Mouse (Mus musculus) embryonic facial prominence, embryonic 10.5 days (tissue): ENCODE data around the gene Ccdc71l. TPM values are rescaled to one million over a fixed set of nuclear protein-coding genes. Genes with fewer than 3 reads are reported as not detected.

Experiments used
- DNase-seq: peaks from one replicate; pipeline ENCODE4 v3.0.0-alpha.2; 2017; ENCODE audit warnings: low spot score
- H3K27ac ChIP-seq: fragments of 300-500 bp; sonication (generic); replicated peaks from 2 replicates; pipeline ENCODE4 v1.5.1; 2016; ENCODE audit warnings: mild to moderate bottlenecking
- H3K27me3 ChIP-seq: fragments of 300-500 bp; sonication (generic); replicated peaks from 2 replicates; pipeline ENCODE4 v1.6.1; 2016; ENCODE audit warnings: low read depth, mild to moderate bottlenecking; ENCODE audit not compliant: poor library complexity, severe bottlenecking
- H3K36me3 ChIP-seq: fragments of 300-500 bp; sonication (generic); replicated peaks from 2 replicates; pipeline ENCODE4 v1.6.1; 2016; ENCODE audit warnings: mild to moderate bottlenecking, moderate library complexity
- H3K4me1 ChIP-seq: fragments of 300-500 bp; sonication (generic); 2 replicates; pipeline ENCODE4 v1.6.1; 2016
- H3K4me3 ChIP-seq: fragments of 300-500 bp; sonication (generic); 2 replicates; pipeline ENCODE4 v1.5.1; 2016; ENCODE audit warnings: mild to moderate bottlenecking, moderate library complexity
- H3K9me3 ChIP-seq: fragments of 300-500 bp; sonication (generic); 2 replicates; pipeline ENCODE4 v1.6.1; 2016; ENCODE audit warnings: mild to moderate bottlenecking
- WGBS: fragments of 180-500 bp; shearing (Covaris S2); methylation state at CpG from one replicate; pipeline ENCODE4 v1.1.7; 2016; 5-methylcytosine and 5-hydroxymethylcytosine counted together
- polyA plus RNA-seq: library from polyadenylated mRNA; unstranded; fragments of >200 nt; fragmentation: Nextera tagmentation; extraction: Ambion mirVana; gene quantifications from 2 replicates; pipeline ENCODE4 v1.2.1, GENCODE M21; 2016

The Ccdc71l gene
- 2.9 and 3.0 TPM in 2 replicates for polyA plus RNA-seq

DNA sequence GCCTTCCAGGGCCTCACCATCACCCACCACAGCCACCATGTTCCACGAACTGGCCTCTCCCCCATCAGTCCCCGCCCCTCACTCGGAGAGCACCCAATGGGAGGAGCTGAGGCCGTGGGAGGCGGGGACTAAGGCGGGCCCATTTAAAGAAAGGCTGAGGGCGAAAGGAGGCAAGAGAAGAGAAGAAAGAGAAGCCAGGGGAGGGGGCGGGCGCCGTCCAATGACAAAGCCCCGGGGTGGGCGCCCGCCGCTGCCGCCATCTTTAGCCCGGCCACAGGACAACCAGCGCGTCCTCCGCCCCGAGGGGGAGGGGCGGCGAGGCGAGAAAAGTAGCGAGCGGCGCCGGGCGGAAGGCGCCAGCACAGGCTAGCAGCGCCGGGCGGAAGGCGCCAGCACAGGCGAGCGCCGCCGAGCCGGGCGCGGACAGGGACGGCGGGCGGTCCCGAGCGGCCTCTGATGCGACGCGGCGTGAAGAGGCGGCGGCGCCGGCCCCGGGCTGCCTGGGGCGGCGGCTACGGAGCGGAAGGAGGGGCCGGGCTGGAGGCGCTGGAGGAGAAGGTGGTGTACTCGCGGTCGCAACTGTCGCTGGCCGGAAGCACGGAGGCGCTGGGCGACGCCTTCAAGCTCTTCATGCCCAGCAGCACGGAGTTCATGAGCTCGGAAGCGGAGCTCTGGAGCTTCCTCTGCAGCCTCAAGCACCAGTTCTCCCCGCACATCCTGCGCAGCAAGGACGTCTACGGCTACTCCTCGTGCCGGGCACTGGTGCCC, at the start of gene Ccdc71l:
Gene Ccdc71l (plus strand): TSS at position 177 of the 768 bp plus-strand sequence.
- H3K4me3 ChIP-seq, result peak within 1 kb of the TSS; percentile 84
- under 1% methylated on average over 78 of the region's 78 CpGs for WGBS
- H3K4me1 ChIP-seq, result peaks cover 12% of the 10 kb centered on the region
- DNase-seq, result peak; percentile 92
- H3K36me3 ChIP-seq, result peaks cover 8% of the 10 kb centered on the region; the same call in 1 of the 2 replicates
- peak within 1 kb of the TSS; percentile 98 for H3K27ac ChIP-seq
- no peaks in the 10 kb centered on the region for H3K27me3 ChIP-seq
- no peaks in the 10 kb centered on the region for H3K9me3 ChIP-seq

DNA sequence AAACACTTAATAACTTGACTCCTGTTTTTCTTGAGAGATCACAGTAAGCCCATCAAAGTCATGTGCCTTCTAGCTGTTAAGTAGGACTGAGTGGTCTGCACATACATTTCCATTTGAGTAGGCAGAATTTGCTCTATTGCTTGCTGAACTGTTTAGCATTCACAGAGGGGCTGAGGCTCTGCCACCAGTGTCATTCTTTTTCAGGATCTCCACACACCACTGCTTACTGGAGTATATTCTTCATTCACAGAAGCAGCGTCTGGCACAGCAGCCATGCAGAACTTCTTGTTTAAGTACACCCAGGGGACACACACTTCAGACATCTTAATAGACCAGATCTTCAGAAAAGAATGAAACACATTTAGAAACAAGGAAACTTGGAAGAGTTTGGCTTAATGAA, 39.4 kb upstream of the Ccdc71l start:
- Histone ChIP-seq H3K4me3 (no peak overlapping the region), H3K27me3 (no peaks in the 10 kb centered on the region), H3K36me3 (no peaks in the 10 kb centered on the region), H3K4me1 (no peaks in the 10 kb centered on the region), H3K9me3 (no peaks in the 10 kb centered on the region), H3K27ac (no peak overlapping the region)
- 60% methylated on average over 1 of the region's 1 CpGs for WGBS
- no peak for DNase-seq

DNA sequence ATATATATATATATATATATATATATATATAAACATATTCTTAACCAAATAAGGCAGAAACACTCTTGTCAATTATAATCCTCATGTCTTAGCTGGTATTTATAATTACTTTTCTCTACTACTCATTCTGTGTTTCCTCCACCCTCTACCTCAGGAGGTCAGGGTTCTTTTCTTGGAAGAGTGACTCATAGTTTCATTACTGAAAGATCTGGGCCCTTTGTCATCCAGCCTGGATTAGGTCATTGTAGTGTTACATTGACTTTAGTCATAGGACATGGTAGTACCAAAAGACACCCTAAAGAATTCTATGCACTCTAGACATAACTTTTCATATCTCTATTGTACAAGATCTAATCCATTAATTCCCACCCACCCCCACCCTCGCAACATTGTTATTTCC, 35.0 kb upstream of the Ccdc71l start:
- Histone ChIP-seq H3K27ac (no peak overlapping the region), H3K36me3 (no peaks in the 10 kb centered on the region), H3K9me3 (no peaks in the 10 kb centered on the region), H3K27me3 (no peaks in the 10 kb centered on the region), H3K4me3 (no peak overlapping the region), H3K4me1 (no peaks in the 10 kb centered on the region)
- no peak for DNase-seq
- WGBS, result 84% methylated on average over 1 of the region's 1 CpGs

DNA sequence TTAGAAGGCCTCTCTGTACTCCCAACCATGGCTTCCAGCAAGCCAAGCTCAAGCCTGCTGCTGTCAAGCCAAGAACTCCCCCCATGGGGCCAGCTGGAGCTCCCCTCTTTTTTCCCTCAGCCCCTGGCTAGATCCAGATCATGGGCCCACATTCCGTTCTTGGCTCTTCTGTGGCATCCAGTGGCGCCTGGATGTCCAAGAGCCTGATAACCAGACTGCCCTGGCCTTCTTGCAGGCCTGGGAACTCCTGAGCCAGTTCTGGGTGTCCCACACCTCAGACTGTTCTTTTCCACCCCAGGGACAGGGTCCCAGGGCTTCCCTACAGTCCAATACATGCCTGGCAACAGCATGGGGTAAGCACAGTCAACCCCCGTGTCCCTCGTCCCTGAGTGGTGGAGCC, 32.4 kb upstream of the Ccdc71l start:
- WGBS, result 87% methylated on average over 4 of the region's 4 CpGs
- no peak overlapping the region for H3K27ac ChIP-seq
- no peaks in the 10 kb centered on the region for H3K9me3 ChIP-seq
- H3K27me3 ChIP-seq, result no peaks in the 10 kb centered on the region
- no peaks in the 10 kb centered on the region for H3K4me1 ChIP-seq
- H3K36me3 ChIP-seq, result no peaks in the 10 kb centered on the region
- DNase-seq, result no peak
- no peak overlapping the region for H3K4me3 ChIP-seq

DNA sequence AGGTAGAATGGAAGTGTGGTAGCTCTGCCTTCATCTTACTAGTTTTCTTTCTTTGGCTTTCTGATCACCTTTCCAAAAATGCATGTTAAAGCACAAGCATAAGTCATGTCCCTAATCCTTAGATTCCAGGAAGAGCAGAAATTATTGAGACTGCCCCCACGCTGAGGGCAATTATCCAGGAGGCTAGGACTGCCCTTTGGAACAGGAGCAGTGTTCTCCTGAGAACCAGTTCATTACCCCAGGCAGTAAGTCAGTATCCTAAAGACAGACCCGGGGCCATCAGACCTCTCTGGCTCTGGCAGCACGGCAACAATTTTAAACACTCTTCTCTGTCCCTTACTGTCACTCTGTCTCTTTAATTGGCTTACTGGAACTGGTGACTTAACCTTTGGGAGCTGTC, 30.0 kb upstream of the Ccdc71l start:
- Histone ChIP-seq H3K36me3 (no peaks in the 10 kb centered on the region), H3K27ac (no peak overlapping the region), H3K27me3 (no peaks in the 10 kb centered on the region), H3K4me1 (no peaks in the 10 kb centered on the region), H3K4me3 (no peak overlapping the region), H3K9me3 (no peaks in the 10 kb centered on the region)
- WGBS, result 70% methylated on average over 3 of the region's 3 CpGs
- no peak for DNase-seq

DNA sequence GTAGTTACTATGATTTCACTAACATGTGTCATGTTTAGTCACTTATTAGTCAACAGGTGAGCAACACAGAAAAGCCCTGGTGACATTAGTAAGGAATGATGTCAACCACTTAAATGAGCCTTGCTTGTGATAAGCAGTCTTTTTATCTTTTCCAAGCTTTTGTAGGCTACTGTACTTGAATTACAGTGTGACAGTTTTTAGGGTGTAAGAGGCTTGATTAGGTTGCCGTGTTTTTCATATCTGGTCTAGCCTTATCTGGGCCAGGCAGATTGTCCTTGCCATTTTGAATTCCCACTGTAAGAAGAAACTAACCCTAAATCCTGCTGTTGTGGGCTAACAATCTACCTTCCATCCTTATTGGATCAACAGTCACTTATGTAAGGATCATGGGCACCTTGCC, 26.6 kb upstream of the Ccdc71l start:
- Histone ChIP-seq H3K4me1 (no peaks in the 10 kb centered on the region), H3K36me3 (no peaks in the 10 kb centered on the region), H3K27ac (no peak overlapping the region), H3K4me3 (no peak overlapping the region), H3K9me3 (peaks cover 4% of the 10 kb centered on the region; the same call in 1 of the 2 replicates), H3K27me3 (no peaks in the 10 kb centered on the region)
- 90% methylated on average over 1 of the region's 1 CpGs for WGBS
- DNase-seq, result no peak

DNA sequence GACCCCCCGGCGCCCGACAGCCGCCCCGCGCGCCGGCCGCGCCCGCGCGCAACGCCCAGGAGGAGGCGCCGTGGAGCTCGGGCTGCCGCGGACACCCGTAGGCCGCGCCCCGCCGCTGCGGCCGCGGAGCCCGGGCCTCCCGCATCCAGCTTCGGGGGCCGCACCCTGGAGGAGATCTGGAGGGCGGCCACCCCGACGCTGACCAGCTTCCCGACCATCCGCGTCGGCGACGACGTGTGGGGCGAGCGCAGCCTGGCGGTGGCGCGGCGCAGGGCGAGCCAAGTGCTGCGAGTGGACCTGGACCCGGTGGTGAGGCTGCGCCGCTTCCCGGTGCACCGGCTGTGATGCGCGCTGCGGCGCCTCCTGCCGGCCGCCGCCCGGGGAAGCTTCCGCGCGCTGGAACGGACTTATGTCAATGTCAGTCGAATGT, 807 bp downstream of the Ccdc71l start:
- peaks cover 12% of the 10 kb centered on the region for H3K4me1 ChIP-seq
- no peaks in the 10 kb centered on the region for H3K27me3 ChIP-seq
- H3K36me3 ChIP-seq, result peaks cover 8% of the 10 kb centered on the region; the same call in 1 of the 2 replicates
- peak overlapping the region; percentile 98 for H3K27ac ChIP-seq
- H3K9me3 ChIP-seq, result no peaks in the 10 kb centered on the region
- peak overlapping the region; percentile 84 for H3K4me3 ChIP-seq
- DNase-seq, result peak; percentile 89
- WGBS, result under 1% methylated on average over 67 of the region's 67 CpGs

DNA sequence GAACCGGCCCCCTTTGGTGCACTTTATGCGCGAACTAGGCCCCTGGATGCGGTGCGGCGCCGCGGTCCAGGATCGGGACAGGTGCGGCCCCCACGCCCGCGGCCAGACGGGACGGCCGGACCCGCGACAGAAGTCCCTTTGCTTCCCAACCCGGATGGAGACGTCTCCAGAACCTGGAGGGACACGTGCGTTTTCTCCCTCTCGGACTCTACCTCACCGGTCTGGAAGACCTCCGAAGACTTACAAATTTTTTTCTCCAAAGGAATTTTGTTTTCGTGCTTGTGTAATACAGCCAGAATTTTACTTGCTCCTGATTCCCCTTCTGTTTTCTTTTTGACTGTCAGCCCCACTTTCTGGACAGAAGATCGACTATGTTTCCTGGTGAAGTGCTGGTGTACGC, 1.2 kb downstream of the Ccdc71l start:
- Histone ChIP-seq H3K9me3 (no peaks in the 10 kb centered on the region), H3K36me3 (peaks cover 8% of the 10 kb centered on the region; the same call in 1 of the 2 replicates), H3K4me3 (peak overlapping the region; percentile 84), H3K4me1 (peaks cover 12% of the 10 kb centered on the region), H3K27ac (peak overlapping the region; percentile 98), H3K27me3 (no peaks in the 10 kb centered on the region)
- WGBS, result 5% methylated on average over 28 of the region's 28 CpGs
- no peak for DNase-seq

DNA sequence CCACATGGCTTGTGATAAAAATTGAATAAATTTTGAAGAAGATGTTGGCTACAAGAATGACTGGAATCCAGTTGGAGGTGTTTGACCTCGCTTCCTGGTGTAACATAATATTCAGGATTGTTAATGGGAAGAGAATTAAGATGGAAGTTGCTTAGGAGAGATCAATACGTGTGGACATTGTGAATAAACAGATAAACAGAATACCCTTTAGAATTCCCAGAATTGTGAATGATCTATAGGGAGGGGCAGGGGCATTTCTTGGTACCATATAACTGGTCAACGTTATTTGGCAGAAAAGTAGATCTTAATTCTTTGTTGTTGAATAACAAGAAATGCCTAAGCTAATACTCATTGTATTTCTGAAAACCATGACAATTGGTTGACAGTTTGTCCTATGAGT, 2.0 kb downstream of the Ccdc71l start:
- 71% methylated on average over 3 of the region's 3 CpGs for WGBS
- Histone ChIP-seq H3K4me1 (peaks cover 12% of the 10 kb centered on the region), H3K36me3 (peaks cover 8% of the 10 kb centered on the region; the same call in 1 of the 2 replicates), H3K4me3 (peak overlapping the region; percentile 84), H3K9me3 (no peaks in the 10 kb centered on the region), H3K27me3 (no peaks in the 10 kb centered on the region), H3K27ac (no peak overlapping the region)
- DNase-seq, result no peak

DNA sequence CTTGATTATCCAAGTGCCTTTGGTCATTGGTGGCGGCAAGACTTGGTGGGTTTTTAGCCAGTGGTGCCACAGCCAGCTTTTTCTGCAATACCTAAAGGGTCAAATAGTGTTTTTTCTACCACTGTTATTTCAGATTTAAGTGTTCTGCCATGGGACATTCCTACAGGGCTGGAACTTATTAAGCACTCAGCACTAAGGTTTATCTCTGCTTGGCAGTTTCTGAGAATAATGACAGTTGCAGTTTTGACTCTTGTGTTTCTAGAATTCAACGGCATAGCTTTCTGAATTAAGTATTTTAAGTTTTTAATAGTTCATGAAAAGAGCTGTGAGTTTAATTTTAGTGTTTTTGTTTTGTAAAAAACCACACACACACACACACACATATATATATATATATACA, 2.5 kb downstream of the Ccdc71l start:
- Histone ChIP-seq H3K27me3 (no peaks in the 10 kb centered on the region), H3K4me1 (peaks cover 12% of the 10 kb centered on the region), H3K27ac (no peak overlapping the region), H3K9me3 (no peaks in the 10 kb centered on the region), H3K36me3 (peaks cover 8% of the 10 kb centered on the region; the same call in 1 of the 2 replicates), H3K4me3 (peak overlapping the region; percentile 84)
- 84% methylated on average over 2 of the region's 2 CpGs for WGBS
- DNase-seq, result no peak

DNA sequence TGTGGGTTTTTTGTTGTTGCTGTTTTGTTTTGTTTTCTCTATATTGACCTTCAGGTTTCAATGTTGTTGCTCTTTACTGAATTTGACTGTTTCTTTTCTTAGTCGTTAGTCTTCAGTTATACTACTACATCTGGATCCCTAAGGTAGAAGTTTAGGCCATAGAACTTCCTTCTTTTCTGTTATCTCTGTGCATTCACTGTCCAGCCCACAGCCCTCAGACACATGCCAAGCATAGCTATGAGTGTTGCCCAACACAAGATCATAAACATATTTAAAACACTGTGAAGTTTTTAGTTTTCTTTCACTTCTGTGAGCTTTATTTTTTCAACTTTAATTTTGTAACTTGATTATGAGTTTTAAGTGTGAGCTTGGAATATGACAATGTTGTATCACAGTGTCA, 41.0 kb downstream of the Ccdc71l start:
- Histone ChIP-seq H3K27ac (no peak overlapping the region), H3K27me3 (no peaks in the 10 kb centered on the region), H3K9me3 (no peaks in the 10 kb centered on the region), H3K4me1 (no peaks in the 10 kb centered on the region), H3K4me3 (no peak overlapping the region), H3K36me3 (no peaks in the 10 kb centered on the region)
- no peak for DNase-seq
- WGBS, result 77% methylated on average over 1 of the region's 1 CpGs

DNA sequence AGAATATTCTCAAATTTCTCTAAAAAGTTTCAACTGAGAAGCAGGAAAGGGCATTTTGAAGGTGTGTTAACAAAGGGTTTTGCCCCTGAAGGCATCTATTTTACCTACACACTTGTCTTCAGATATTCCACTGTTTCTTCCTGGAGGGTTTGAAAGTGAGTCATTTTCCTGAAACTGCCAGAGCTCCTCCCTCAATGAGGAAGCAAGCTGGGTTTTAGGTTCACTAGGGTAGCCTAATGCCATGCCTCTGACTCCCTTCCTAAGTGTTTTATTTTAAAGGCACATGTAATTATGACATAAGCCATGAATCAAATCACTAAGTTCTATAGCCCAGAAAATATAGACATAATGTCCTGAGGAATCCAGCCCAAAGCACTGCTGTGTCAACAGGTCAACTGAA, 49.3 kb downstream of the Ccdc71l start:
- Histone ChIP-seq H3K36me3 (no peaks in the 10 kb centered on the region), H3K4me3 (no peak overlapping the region), H3K27me3 (no peaks in the 10 kb centered on the region), H3K9me3 (no peaks in the 10 kb centered on the region), H3K27ac (no peak overlapping the region), H3K4me1 (no peaks in the 10 kb centered on the region)
- no peak for DNase-seq

DNA sequence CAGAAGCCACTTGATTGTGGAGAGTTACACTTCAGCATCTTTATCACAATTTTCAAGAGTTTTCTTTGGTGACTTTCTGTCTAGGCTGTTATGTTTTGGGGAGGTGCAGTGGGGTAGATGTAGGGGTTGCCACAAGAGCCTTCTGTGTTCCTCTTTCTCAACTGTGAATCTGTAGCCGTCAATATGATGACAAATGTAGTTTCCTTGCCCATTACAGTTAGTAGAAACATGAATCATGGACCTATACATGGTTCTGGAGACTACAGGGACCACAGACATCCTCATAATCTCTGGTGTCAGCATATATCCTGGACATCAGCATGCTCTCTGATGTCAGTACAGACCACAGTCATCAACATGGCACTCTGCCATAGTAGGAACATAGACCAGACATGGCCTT, 52.5 kb downstream of the Ccdc71l start:
- Histone ChIP-seq H3K4me3 (no peak overlapping the region), H3K36me3 (no peaks in the 10 kb centered on the region), H3K27ac (no peak overlapping the region), H3K9me3 (no peaks in the 10 kb centered on the region), H3K27me3 (no peaks in the 10 kb centered on the region), H3K4me1 (no peaks in the 10 kb centered on the region)
- DNase-seq, result no peak
- 73% methylated on average over 1 of the region's 1 CpGs for WGBS
